Mouse (Mus musculus) embryo, embryonic 10.5 days (tissue): Measurements from ENCODE around the gene Rin2.
A peak's percentile ranks its signal among the peaks of the same experiment; 100 is the strongest.

ENCODE experiments used
- DNase-seq: peaks from one replicate; pipeline ENCODE4 v3.0.0-alpha.2; 2015; ENCODE audit warnings: low spot score

The Rin2 gene

DNA sequence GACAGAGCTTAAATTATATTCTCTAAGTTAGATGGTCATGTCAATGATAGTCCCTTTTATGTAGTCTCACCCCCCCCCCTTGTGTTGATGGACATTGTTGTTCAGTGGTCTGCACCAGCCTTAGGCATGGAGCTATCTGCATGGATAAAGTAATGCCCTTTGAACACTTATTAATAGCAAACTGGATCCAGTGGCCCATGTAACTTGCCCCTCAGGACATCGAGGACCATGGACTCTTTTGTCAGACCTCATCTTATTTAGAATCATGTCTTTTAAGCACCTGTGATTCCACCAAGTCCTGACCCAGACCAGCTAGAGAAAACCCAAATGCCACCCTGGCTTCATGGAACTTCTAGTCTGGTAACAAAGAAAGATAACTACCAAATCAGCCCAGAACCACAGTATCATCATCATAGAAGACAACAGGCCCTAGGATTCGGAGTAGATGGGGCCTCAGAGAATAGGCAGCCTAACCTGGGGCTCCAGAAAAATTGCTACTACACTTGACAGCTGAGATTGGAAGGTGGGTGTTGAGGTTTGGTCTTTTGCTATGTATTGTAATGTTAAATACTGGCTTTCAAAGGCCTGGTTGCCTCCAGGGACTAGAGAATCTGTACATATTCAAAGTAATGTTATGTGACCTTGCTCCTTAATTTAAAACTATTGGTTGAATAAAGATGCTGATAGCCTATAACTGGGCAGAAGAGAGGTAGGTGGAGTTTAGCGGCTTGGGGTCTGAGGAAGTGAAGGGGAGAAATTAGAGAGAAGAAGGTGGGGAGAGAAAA lies 113.7 kb downstream of the Rin2 start:
- no peak for DNase-seq

GRCm38 (mm10) chr2:145793702-145794101 lies 118.7 kb downstream of the Rin2 start:
- DNase-seq: no peak

- DNase-seq: peak; percentile 73
Observed at GRCm38 (mm10) chr2:145794318-145794954, 119.4 kb downstream of the Rin2 start.

- no peak for DNase-seq
Observed at GRCm38 (mm10) chr2:145797851-145798250, 122.8 kb downstream of the Rin2 start.

- DNase-seq: no peak
Observed at GRCm38 (mm10) chr2:145798954-145799353, 123.9 kb downstream of the Rin2 start.

DNA sequence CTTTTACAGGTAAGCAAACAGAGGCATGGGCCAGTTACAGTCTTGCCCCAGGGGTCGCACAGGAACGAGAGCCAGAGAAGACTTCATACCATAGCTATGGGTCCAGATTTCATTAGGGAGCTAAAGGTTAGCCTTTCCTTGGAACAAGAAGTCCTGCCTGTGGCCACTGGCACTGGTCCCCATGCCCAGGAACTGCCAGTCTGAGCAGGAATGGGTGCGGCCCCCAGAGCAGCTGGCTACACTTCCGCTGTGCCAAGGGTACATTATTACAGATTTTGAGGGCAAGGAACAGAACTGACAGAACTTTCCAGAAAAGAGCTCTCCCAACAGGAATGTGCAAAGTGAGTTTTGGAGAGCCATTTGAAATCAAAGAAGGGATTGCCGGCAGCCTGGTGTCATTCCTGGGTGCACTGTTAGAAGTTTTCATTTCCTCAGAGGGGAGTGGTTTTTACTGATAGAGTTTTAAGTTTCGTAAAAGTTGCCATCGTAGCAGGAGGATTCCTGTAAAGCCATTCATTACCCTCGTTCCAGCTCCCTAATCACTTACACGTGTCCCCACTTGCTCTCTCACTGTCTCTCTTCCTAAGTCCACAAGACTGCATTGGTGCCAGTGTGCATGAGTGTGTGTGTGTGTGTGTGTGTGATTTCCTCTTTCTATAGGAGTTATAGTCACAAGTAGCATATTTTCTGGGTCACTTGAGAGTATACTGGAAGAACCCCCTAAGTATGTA lies 126.5 kb downstream of the Rin2 start:
- DNase-seq: no peak

DNA sequence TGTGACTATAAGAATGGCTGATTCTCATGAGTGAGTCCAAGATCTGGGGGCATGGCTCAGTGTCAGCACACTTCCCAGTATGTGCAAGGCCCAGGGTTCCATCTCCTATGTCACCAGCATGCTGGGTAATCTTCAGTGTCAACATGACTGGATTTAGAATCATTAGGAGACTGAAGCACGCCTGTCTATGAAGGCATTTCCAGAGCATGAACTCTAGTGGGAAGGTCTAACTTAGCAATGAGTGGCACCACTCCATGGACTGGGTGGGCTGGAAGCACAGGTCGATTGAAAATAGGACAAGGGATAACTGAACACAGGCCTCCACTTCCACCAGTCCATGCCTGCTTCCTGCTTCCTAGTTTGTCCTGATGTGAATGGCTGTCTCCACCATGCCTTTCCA lies 127.6 kb downstream of the Rin2 start:
- DNase-seq: no peak

DNA sequence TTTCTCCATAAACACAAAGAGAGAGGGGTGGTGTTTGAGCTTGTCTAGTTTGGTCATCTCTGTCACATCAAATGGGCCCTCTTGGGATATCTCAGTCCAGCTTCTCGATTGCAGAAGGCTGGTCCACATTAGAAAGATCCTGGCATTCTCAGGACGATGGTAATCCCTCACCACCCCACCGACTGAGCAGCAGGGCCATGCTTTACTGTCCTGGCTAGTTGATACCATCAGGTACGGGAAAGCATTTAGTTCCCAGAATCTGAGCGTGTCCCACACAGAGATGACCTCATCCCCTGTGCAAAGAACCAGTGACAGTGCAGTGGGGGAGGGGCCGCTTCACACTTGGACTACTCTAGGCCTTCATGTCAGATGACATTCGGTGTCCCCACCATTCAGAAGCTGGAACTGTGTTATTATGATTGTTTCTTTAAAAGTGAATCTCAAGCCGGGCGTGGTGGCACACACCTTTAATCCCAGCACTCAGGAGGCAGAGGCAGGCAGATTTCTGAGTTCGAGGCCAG lies 128.9 kb downstream of the Rin2 start:
- DNase-seq: no peak

GRCm38 (mm10) chr2:145804524-145804923 lies 129.5 kb downstream of the Rin2 start:
- DNase-seq: no peak

DNA sequence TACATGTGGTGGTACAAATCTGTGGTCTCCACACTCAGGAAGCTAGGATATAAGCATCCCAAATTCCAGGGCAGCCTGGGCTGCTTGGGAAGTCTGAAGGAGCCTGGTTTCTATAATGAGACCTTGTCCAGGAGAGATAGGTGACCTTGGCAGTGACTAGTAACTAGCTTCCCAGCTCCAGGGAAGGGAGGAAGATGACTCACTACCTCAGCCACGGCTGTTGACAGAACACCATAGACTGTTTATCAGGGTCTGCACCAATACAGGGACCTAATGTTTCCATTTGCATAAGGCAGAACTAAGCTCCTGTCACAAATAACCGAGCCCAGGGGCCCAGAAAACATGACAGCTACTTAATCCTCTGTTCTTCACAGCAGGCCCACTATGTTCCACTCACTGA lies 132.3 kb downstream of the Rin2 start:
- no peak for DNase-seq

GRCm38 (mm10) chr2:145808251-145808650 lies 133.2 kb downstream of the Rin2 start:
- no peak for DNase-seq

- DNase-seq: no peak
Observed at GRCm38 (mm10) chr2:145808667-145809066, 133.7 kb downstream of the Rin2 start.

- peak; percentile 51 for DNase-seq
Observed at GRCm38 (mm10) chr2:145810676-145811075, 135.7 kb downstream of the Rin2 start.

GRCm38 (mm10) chr2:145812818-145813217 lies 137.8 kb downstream of the Rin2 start:
- no peak for DNase-seq

DNA sequence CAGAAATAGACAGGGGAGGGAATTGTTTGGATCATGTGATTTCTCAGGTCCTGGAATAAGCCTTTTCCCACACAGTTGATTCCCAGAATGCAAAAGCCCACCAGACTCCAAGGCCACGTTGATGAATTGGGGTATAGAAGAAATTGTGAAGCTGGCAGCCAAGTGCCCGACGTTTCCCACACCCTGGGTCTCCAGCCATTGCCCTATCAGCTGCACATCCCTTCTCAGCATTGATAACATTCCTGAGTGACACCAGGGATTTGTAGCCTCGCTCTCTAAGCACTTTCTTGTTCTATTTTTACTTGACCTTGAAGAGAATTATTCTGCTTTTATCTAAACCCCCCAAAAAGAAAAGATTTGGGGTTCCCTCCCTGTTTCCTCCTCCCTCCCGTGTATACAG lies 142.2 kb downstream of the Rin2 start:
- DNase-seq: no peak

DNA sequence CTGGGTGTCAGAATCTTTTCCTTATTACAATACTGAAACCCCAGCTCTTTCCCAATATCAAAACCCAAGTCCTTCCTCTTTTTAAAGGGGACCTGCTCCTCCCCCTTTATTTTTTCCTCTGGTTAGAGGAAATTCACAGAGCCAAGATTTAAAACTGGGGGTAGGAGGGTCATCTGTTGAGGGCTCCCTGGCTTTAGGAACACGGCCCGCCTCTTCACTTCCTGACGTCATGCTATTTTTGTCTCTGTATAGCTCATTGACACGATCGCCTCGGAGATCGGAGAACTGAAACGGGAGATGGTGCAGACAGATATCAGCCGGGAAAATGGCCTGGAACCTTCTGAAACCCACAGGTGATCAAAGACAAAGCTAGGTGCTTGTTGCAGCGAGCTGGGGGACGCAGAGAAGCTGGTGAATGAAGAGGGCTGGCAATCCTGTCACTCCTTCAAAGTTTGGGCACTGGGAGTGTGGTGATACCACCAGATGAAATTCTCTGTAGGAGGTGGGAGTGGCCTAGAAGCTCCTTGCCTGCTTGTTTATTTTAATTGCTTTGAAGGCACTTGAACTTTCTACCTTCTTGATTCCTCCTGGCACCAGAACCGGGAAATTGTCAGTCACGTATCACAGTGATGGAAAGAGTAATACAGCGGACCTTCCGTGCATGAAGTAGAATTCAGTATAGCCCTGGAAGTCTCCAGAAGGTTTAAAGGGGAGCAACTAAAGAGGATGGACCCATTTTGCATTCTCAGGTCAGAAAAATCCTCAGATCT lies 147.2 kb downstream of the Rin2 start:
- no peak for DNase-seq

DNA sequence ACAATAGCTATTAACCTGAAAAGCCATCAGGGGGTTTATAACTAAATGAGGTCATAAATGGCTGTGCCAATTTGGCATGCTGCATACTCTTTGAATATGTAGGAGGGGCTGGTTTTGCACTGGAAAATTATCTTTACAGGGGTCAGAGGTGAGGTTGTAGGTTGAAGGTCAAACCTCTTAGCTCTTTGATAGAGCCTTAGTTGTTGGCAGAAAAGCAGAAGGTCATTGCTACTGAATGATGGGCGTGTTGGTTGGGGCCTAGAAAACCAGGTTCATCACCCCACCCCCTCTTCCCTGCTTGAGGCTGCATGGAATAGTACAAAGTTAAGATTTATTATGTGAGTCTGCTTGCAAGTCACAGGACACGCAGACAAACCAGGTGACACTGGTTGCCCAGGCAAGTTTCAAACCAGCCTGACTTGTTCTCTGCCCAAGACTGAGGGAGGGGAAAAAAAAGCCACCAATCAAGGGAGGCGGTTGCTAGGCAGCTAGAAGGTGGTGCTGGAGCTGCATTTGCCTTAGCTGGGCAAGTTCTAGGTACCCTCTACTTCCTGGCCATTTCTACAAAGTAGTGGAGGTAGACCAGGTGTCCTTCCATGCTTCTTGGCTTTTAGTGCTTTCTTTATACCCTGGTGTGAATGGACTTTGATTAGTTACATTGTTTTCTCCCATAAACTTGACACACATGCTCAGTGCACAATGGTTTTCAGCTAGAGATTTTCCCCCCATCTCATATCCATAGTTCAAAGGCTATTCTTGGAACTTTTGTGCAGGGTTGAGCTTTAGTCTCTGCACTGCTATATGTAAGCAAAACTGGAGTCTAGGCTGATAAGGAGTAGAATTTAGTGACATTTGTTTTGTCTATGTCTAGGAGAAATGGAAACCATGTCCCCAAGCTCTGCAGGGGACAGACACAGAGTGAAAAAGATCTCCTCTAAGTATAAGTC lies 148.0 kb downstream of the Rin2 start:
- DNase-seq: peak; percentile 23

GRCm38 (mm10) chr2:145824749-145825148 lies 149.7 kb downstream of the Rin2 start:
- no peak for DNase-seq

GRCm38 (mm10) chr2:145825221-145825620 lies 150.2 kb downstream of the Rin2 start:
- DNase-seq: no peak

DNA sequence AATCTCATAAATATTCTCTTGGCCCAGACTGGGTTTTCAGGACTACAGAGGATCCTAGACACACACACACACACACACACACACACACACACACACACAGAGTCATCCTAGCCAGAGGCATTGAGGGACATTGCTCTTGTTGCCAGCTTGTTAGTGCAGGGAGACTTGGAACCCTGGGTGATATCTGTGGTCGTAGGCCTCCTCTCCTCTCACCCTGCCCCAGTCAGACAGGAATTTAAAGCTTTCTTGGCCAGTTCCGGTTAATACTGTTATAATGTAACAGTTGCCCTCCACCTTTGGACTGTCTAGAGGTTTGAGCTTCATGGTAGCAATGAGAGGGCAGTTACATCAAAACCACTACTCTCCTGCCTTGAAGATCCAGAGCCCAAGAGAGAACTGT lies 152.9 kb downstream of the Rin2 start:
- no peak for DNase-seq

DNA sequence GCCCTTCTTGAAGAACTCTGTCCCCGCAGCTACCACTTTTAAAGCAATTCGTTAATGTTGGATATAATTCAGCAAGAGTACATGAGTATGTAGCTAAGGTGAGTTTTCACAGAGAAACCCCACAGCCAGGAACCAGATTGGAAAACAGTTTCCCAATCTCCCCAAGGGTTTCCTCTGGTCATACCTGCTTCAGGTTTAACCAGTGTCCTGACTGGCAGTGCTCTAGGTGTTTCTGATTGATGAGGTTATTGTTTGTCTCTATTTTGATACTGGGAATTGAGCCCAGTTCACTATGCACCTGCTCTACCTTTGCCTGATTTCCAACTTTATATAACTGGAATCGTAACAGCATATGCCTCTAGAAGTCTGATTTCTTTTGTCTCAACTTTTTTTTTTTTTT lies 153.6 kb downstream of the Rin2 start:
- DNase-seq: no peak
